Mouse (Mus musculus): ENCODE results near the gene Slc38a7.

DNA sequence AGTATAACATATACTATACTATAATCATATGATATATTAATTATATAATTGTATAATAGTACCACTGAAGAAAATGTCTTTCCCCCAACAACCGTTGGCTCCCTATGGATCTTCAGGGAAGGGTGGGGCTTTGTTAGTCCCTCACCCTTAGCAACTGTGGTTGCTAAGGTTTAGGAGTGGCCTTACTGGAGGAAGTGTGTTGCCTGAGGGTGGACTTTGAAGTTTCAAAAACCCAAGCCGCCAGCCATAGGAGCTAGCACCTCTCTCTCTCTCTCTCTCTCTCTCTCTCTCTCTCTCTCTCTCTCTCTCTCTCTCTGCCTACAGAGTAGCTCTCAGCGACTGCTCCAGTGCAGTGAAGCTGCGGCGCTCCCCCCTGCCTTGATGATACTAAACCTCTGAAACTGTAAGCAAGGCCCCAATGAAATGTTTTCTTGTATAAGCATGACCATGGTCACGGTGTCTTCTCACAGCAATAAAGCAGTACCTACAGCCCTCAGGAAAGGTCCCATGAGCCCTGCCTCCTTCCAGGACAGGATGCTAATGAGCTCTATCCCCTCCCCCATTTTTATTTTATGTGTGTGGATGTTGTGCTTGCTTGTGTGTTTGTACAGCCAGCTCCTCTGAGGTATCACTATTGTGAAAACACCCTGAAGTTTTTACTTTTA is 37.2 kb downstream of the Slc38a7 start:
- TF ChIP-seq GATA1 (IDR thresholded peaks at IDR 0.05; ENCODE audit: low read length) (no peak), TAL1 (IDR thresholded peaks at IDR 0.05; ENCODE audit: low read length) (no peak)

All from erythroblast, embryonic 14.5 days (primary cell).